Comparison of ENCODE assay signal across 27 mouse cellular contexts in genomic region chr1:156819236-156819635, GRCm38 (mm10). TPM values are rescaled to one million over a fixed set of nuclear protein-coding genes. Genes with fewer than 3 reads are reported as not detected.
DNase-seq lines count a peak whose midpoint lies in the region; ATAC-seq lines count a peak whose summit lies in the region.
"Had no signal": no experiment of that assay in that cellular context is flagged by ENCODE, and none has a peak within 500 bp of the region (broad histone marks: within the 10 kb centered on the region; RNA-seq: fewer than 3 reads in every experiment).

No protein-coding gene starts in this region.

- H3K4me2 ChIP-seq in kidney, embryonic 16.5 days (replicated peaks; ENCODE audit: low read depth, low read length): no peak overlapping the region
- H3K4me2 ChIP-seq in stomach, embryonic 16.5 days (ENCODE audit: low read depth, low read length): no peak overlapping the region
- H3K4me2 ChIP-seq: forebrain, embryonic 13.5 days; heart, embryonic 15.5 days; hindbrain, embryonic 12.5 days; liver, embryonic 11.5 days; midbrain, embryonic 13.5 days; neural tube, embryonic 13.5 days had no signal

- no peak overlapping the region for H3K9ac ChIP-seq in kidney, embryonic 16.5 days (replicated peaks; ENCODE audit: low read length)
- no peak overlapping the region for H3K9ac ChIP-seq in stomach, embryonic 16.5 days (ENCODE audit: low read length)
- H3K9ac ChIP-seq: forebrain, embryonic 13.5 days; heart, embryonic 15.5 days; hindbrain, embryonic 12.5 days; midbrain, embryonic 13.5 days; neural tube, embryonic 13.5 days had no signal

- 100% methylated on average over 1 of the region's 1 CpGs for WGBS in kidney, embryonic 16.5 days
- 79% methylated on average over 1 of the region's 1 CpGs for WGBS in stomach, embryonic 16.5 days

- no peaks in the 10 kb centered on the region for H3K4me1 ChIP-seq in kidney, embryonic 16.5 days (ENCODE audit: insufficient read depth, low read length)
- H3K4me1 ChIP-seq in stomach, embryonic 16.5 days (ENCODE audit: control insufficient read depth, insufficient read depth, low read length): no peaks in the 10 kb centered on the region
- H3K4me1 ChIP-seq: forebrain, embryonic 13.5 days; hindbrain, embryonic 12.5 days; midbrain, embryonic 13.5 days; neural tube, embryonic 13.5 days had no signal

- no peak overlapping the region for H3K27ac ChIP-seq in kidney, embryonic 16.5 days (ENCODE audit: low read length)
- peak overlapping the region; percentile 64 for H3K27ac ChIP-seq in stomach, embryonic 16.5 days (ENCODE audit: low read length)
- H3K27ac ChIP-seq: forebrain, embryonic 13.5 days; heart, embryonic 10.5 days; heart, embryonic 15.5 days; hindbrain, embryonic 12.5 days; hindbrain, postnatal 0 days; macrophage; midbrain, embryonic 13.5 days; neural tube, embryonic 13.5 days had no signal

- H3K36me3 ChIP-seq in kidney, embryonic 16.5 days (ENCODE audit: insufficient read depth, low read length): peaks cover 35% of the 10 kb centered on the region
- peaks cover 5% of the 10 kb centered on the region; the same call in 1 of the 2 replicates for H3K36me3 ChIP-seq in stomach, embryonic 16.5 days (ENCODE audit: control insufficient read depth, insufficient read depth, low read length)

- H3K4me3 ChIP-seq in kidney, embryonic 16.5 days (ENCODE audit: low read length): no peak overlapping the region
- H3K4me3 ChIP-seq in stomach, embryonic 16.5 days (replicated peaks; ENCODE audit: low read length): no peak overlapping the region
- H3K4me3 ChIP-seq: forebrain, embryonic 13.5 days; heart, embryonic 10.5 days; heart, embryonic 15.5 days; hindbrain, embryonic 12.5 days; midbrain, embryonic 13.5 days; neural tube, embryonic 13.5 days had no signal

- ATAC-seq in kidney, embryonic 16.5 days (ENCODE audit: low FRiP score, low TSS enrichment): no peak
- ATAC-seq in stomach, embryonic 16.5 days (ENCODE audit: insufficient read depth, low FRiP score): peak; percentile 71
- ATAC-seq: activated CD4-positive, CD25-positive, alpha-beta regulatory T cell, adult 4 months; forebrain, embryonic 13.5 days; hindbrain, postnatal 0 days; lung, postnatal 0 days; midbrain, embryonic 13.5 days had no signal

- peak; percentile 55 for DNase-seq in heart, adult 11 months
- no peak for DNase-seq in heart, adult 18-20 months
- peak; percentile 90 for DNase-seq in kidney, adult 9 months
- DNase-seq in kidney, postnatal 14 days: peak; percentile 18
- no peak for DNase-seq in layer of hippocampus, postnatal 14 days (ENCODE audit: low spot score in 2 of 2)
- DNase-seq in adrenal gland, postnatal 4 days (ENCODE audit: low spot score in 2 of 2): no peak
- DNase-seq: adrenal gland, adult 8-10 months; cerebellum, adult 8-10 months; cerebellum, postnatal 25 days; gastrocnemius, postnatal 10 days; lung, adult 18-20 months; thymus, adult 2 months had no signal

- no peaks in the 10 kb centered on the region for H3K27me3 ChIP-seq in kidney, embryonic 16.5 days (ENCODE audit: insufficient read depth, low read length)
- H3K27me3 ChIP-seq in stomach, embryonic 16.5 days (ENCODE audit: control insufficient read depth, insufficient read depth, low read length): no peaks in the 10 kb centered on the region
- H3K27me3 ChIP-seq: CH12.LX; forebrain, embryonic 13.5 days; heart, embryonic 15.5 days; hindbrain, embryonic 12.5 days; midbrain, embryonic 13.5 days; neural tube, embryonic 13.5 days had no signal

- H3K9me3 ChIP-seq in kidney, embryonic 16.5 days (ENCODE audit: low read length): no peaks in the 10 kb centered on the region
- no peaks in the 10 kb centered on the region for H3K9me3 ChIP-seq in stomach, embryonic 16.5 days (replicated peaks; ENCODE audit: control insufficient read depth, low read length)
- H3K9me3 ChIP-seq: forebrain, embryonic 13.5 days; heart, embryonic 10.5 days; heart, embryonic 15.5 days; hindbrain, embryonic 12.5 days; midbrain, embryonic 13.5 days; neural tube, embryonic 13.5 days had no signal

RNA-seq across cellular contexts. Expression of gene Angptl1, which starts 19.1 kb away (rescaled TPM):
- 1 to 10 TPM; 2.1 to 3.1 TPM for total RNA-seq in heart, adult 18-20 months (2021)
- 0.99 and 2.1 TPM in 2 replicates for polyA plus RNA-seq in kidney, embryonic 16.5 days (2015; fragmentation: Nextera tagmentation; extraction: Ambion mirVana)
- polyA plus RNA-seq in stomach, embryonic 16.5 days (2015; fragmentation: Nextera tagmentation; extraction: Ambion mirVana): 19.3 and 20.0 TPM in 2 replicates
- 1 to 10 TPM; 1.1 to 1.4 TPM for total RNA-seq in layer of hippocampus, postnatal 14 days (2021)
- total RNA-seq in adrenal gland, postnatal 4 days (2021): 10 to 100 TPM in 1 of 2 experiments, 1 to 10 TPM in 1; 7.4 to 11.8 TPM
- total RNA-seq: megakaryocyte-erythroid progenitor cell, adult 5-6 weeks had no signal
- polyA plus RNA-seq: macrophage had no signal

Comparison
In these comparisons a context has a peak if more than half of its experiments do, and no peak if none do; other contexts are left out.
1. DNase-seq: peak in heart, adult 11 months (single experiment), kidney, adult 9 months (single experiment) and kidney, postnatal 14 days (single experiment); none in heart, adult 18-20 months (0 of 2), layer of hippocampus, postnatal 14 days (0 of 2) and adrenal gland, postnatal 4 days (0 of 2).